Mouse (Mus musculus) adrenal gland, postnatal 25 days (tissue): ENCODE data around the gene Fhit. TPM values are rescaled to one million over a fixed set of nuclear protein-coding genes. Genes with fewer than 3 reads are reported as not detected.
"Not testable (repeated sequence)": the region's sequence is repeated elsewhere in the genome, so short reads cannot be mapped to it uniquely, and the experiment has no call there.

ENCODE experiments used
- DNase-seq: peaks from one replicate; pipeline ENCODE4 v3.0.0; 2021; ENCODE audit warnings: mixed read lengths
- total RNA-seq: library from RNA; stranded (reverse); gene quantifications from 2 replicates; pipeline ENCODE4 v1.2.3, GENCODE M21; 2021

The Fhit gene
- total RNA-seq, 1 experiment from 2014 or later = 13.8 TPM

DNA sequence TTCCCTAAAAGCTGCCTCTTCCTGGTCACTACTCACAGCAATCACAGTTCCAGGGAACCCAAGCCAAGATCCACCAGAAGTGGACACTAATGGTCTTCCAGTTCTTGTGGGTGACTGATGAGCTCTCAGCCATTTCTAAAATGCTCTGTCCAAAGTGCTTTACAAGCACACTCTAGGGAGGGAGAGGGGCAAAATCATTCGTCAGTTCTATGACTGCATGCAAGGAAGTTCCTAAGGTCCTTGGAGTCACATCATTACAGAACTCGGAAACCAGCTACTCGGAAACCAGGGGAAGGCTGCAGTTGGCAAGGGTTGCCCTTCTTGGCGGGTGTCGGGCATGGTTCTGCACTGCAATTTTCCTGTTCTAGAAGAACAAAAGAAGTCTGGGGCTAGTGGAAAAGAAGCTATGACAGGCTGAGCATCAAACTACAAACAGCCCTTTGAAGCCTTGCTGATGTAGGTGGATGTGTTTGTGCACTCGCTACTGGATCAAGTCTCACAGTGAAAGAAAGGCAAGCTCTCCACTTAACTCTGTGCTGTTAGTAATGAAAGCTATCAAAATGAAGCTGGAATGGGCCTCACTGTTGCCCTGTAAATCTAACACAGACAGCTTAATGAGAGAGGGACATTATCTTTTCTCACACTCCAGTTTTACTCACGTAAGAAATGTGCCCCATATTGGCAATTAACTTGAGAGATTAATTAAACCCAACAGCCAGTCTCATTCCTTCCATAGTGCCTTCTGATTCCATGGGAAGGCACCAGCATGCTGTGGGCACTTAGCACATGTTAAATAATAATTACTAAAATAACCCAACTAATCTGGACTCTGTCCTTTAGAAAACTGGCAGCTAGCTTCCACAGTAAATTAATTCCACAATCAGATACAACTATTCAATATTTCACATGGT lies 243.7 kb downstream of the Fhit start:
- no peak for DNase-seq

DNA sequence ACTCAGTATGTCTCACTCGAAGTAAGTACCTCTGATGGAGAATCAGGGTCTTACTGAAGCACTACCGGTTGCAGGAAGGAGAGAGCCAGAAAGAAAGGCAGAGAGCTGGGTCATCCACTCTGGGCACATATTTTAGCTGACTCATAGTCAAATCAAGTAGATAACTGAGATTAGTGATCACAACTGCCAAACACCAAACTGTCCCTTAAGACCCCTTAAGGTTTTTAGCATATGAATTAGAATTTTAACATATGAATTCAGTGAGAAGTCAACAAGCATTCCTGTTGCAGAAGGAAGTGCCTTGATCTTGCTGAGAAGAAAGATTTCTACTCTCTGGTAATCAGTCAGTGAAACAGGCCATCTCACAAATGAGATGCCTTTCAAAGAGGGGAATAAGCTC lies 253.8 kb downstream of the Fhit start:
- no peak for DNase-seq

- no peak for DNase-seq
Observed at GRCm38 (mm10) chr14:10882759-10883158, 279.1 kb downstream of the Fhit start.

GRCm38 (mm10) chr14:10880749-10881148 lies 281.1 kb downstream of the Fhit start:
- no peak for DNase-seq

DNA sequence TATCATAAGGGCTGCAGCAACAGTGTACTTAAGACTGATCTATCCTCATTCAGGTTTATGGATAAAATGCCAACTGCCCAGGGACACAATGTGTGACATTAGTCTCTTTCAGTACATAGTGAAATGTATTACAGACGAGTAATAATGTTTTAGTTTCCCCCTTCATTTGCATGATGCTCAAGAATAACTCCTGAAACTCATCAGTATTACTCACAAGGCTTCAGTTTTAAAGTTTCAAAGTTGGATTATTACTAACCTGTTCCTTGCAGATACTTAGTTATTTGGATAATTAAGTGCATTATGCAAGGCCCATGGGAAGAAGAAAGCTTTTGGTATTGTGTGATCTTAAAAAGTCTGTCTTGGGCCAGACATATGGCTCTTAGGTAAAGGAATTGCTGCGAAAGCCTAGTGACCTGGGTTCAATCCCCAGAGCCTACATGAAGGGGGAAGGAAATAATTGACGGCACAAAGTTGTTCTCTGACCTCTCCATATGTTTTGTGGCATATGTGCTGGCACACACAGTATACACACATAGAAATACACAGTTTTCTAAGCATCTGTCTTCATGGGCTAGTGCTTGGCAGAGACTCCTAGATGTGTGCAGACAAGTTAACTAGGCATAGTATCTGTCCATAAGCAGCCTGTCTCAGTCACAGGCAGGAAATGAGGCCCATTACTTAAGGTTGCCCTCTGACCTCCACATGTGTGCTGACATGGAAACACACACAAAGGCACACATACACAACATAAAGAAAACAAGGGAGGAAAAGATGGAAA lies 287.1 kb downstream of the Fhit start:
- no peak for DNase-seq

DNA sequence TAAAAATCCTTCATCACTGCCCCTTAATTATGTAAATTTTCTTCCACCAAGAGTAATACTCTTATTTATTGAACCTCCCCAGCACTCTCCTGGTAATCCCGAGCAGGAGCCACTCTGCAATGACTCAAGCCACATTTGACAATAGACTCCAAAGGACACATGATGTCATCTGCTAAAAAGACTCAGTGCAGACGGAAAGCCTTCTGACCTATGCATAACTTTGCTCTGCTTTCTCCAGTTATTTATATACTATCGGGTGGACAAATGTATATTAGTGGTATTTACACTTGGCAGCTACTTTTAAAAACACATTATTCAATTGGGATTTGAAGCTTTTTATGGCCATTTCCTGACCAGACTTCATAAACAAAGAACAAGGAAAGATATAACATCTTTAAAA lies 304.2 kb downstream of the Fhit start:
- no peak for DNase-seq

- no peak for DNase-seq
Observed at GRCm38 (mm10) chr14:10851936-10852335, 309.9 kb downstream of the Fhit start.

- DNase-seq = no peak
Observed at GRCm38 (mm10) chr14:10836001-10836400, 325.8 kb downstream of the Fhit start.

DNA sequence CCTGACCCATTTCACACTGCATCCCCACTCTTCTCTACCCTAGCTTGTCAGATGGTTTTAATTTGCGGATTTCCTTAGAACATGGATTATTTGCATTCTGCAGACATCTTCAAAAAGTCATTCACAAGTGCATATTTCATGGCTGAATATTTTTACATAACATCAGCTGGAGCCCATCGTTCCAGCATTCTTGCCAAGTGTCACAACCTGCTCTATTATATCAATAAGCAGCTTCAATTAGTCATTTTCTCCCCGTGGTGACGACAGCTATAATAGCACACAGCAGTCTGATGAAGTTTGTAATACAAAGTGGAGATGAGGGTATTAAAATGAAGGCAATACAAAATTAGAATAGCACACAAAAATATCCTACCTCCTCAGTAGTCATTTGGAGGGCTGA lies 337.0 kb downstream of the Fhit start:
- DNase-seq = no peak

GRCm38 (mm10) chr14:10813551-10813950 lies 348.3 kb downstream of the Fhit start:
- no peak for DNase-seq

DNA sequence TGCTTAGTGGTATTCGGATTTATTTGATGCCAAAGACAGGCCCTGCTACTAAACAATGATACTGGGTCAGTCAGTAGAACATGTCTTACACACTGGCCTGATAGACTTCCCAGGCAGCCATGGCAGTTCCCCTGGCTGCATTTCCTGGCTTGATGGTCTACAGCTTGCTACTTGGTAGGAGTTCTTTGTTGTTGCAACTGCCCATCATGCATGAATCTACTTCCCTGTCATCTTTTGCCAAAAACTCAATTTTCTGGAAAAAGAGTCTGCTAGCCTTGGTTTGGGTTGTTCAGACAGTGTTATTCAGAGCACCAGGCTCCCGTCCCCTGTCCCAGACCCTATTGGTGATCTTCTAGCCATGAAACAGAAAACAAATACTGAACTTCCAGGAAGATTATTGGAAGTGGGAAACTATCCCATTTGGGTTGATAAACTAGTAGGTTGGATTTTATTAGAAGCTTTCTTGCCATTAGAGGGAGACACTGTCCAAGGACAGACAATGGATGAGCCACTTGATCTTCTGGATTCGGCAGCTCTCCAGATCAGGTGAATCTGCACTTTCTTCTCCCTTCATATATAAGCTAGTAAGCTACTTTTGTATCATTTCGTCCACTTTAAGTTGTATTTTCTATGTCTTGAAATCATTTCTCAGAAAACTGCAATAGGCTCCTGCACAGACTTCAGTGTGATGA lies 363.2 kb downstream of the Fhit start:
- DNase-seq = no peak

GRCm38 (mm10) chr14:10797595-10797994 lies 364.2 kb downstream of the Fhit start:
- DNase-seq = no peak

GRCm38 (mm10) chr14:10795498-10796075 lies 366.2 kb downstream of the Fhit start:
- DNase-seq = no peak

DNA sequence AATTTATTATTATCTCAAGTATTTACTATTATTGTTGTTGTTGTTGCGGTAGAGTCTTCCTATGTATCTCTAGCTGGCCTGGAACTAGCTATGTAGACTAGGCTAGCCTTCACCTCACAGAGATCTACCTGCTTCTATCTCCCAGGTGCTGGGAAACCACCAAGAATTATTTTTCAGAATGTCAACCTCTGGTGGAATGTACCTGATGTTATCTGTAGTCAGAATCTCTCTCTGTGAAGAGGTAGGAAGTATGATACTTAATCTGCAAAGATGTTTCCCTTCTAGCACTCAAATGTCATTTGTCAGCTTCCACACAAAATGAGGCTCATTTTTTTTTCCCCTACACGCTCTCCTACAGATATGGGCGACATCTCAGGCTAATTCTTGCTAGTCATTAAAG lies 377.9 kb downstream of the Fhit start:
- DNase-seq = no peak

DNA sequence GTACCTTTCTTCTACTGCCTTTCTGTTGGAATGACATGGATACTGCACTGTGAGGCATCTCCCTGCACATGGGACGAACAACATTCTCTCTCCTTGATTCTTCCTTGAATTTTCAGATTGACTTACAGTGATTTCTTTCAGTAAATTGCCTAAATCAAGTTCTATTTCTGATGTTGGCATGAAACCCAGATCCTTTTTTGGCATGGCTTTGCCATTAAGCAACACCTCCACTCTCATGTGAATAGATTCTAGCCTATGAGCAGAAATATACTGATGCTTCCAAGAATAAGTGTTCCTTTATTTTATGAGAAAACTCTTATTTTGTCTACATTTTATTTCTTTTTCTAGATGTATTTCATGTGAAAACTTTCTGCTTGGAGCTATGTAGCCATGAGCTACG lies 383.1 kb downstream of the Fhit start:
- DNase-seq = no peak

DNA sequence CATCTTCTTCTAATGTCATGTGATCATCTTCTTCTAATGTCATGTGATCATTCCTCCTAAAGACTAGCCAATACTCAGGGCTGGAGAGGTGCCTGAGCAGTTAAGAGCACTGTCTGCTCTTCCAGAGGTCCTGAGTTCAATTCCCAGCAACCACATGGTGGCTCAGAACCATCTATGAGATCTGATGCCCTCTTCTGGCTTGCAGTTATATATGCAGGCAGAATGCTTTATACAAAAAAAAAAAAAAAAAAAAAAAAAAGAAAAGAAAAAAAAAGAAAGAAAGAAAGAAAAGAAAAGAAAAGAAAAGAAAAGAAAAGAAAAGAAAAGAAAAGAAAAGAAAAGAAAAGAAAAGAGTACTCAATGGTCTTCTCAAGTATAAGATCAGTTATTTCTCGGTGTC lies 407.0 kb downstream of the Fhit start:
- not testable (repeated sequence) for DNase-seq

DNA sequence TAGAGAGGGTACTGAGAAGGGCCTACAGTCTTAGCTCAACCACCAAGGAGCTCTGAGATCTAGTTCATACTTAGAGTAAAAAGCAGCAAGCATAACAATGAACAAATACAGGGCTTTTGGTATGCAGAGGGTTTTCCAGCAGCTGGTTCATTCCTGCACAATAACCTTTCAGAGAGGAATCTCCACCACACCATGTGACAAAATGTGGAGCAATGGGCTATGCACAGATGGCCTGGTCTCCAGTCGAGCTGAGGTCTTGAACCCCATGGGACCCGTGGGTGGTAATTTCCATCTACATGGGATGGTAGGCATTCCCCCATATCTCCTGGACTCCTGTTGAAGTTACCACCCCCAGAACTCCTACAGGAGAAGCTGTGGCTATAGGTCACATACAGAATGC lies 423.8 kb downstream of the Fhit start:
- DNase-seq = no peak

GRCm38 (mm10) chr14:10722525-10722924 lies 439.3 kb downstream of the Fhit start:
- no peak for DNase-seq

DNA sequence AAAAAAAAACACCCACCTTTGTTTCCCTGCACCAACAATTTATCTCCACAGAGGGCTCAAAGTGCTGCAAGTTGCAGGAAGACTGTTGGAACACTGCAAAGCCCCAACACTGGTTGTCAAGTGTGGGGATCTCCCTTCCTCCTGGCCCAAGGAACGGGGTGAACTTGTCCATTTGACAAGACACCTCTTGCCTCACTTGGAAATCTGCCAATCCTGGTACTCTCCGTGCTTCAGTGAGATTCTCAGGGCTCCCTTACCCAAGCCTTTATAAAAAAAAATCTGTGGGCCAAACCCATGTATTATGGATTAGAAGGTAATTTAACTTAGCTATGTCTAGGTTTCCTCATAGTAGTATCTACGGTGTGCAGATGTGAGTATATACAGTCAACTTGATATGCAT lies 448.9 kb downstream of the Fhit start:
- DNase-seq = no peak

DNA sequence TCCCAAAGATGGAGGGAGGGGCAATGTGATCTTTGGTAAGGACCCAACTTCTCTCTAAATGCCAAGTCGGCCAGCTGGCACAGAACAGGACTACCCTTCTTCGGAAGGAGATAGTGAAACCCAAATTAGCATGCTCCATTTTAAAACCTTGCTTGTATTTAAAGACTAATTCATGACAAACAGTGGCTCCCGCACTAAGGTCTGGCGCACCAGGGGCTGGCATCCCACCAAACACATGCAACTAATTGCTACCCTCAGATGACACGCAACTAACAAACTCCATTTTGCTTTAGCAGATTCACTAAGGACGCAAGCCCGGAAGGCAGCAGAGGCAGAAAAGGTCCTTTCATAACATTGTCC lies 449.3 kb downstream of the Fhit start:
- DNase-seq = no peak

- no peak for DNase-seq
Observed at GRCm38 (mm10) chr14:10711841-10712521, 449.9 kb downstream of the Fhit start.

DNA sequence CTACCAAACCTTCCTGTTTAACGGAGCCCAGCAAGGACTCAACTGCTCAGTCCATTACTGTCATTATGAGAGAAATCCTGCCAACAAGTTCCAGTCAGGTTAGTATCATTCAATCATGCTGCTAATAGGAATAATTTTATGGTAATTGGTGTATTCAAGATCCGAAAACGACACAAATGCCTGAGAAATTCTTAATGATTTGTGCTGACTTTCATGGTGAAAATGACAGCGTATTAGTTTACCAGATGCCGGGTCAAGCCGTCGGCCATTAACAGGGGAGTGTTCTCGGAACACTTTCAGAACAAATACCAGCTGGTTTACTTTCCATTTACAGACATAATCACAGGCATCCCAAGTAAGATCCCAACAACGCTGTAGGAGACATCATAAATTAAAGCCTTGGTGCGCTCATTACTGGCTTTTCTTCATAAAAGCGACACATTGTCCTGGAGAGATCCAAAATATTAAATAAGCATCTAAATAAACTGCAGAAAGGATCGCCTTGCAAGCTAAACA lies 451.0 kb downstream of the Fhit start:
- DNase-seq = no peak
